In genomic region chr9:118606148-118606816, GRCm38 (mm10) we compare ENCODE assay signal across 8 mouse cellular contexts. TPM values are rescaled to one million over a fixed set of nuclear protein-coding genes. Genes with fewer than 3 reads are reported as not detected.
A peak's percentile ranks its signal among the peaks of the same experiment; 100 is the strongest.
DNase-seq lines count a peak whose midpoint lies in the region; ATAC-seq and TF ChIP-seq lines count a peak whose summit lies in the region.

Gene Itga9, plus strand, starts transcription at chr9:118606690.

- peak within 1 kb of the TSS; percentile 84 for H3K4me3 ChIP-seq in E14TG2a.4 (replicated peaks; ENCODE audit: low read length)

- H3K27me3 ChIP-seq in E14TG2a.4 (ENCODE audit: insufficient read depth, low read length): peaks cover 43% of the 10 kb centered on the region

- peaks cover 55% of the 10 kb centered on the region for H3K4me1 ChIP-seq in E14TG2a.4 (replicated peaks; ENCODE audit: low read depth, low read length)

- peak; percentile 53 for ATAC-seq in frontal cortex, adult (ENCODE audit: low TSS enrichment)
- ATAC-seq in hematopoietic stem cell, adult 5-6 weeks (replicated peaks in 1 of 2; ENCODE audit: insufficient read depth in 1 of 2, low FRiP score in 2 of 2, low TSS enrichment in 1 of 2, low read depth in 1 of 2, poor library complexity in 2 of 2, severe bottlenecking in 2 of 2): peak; percentile 8 to 41; a peak in 2 of 4 replicates

- TF ChIP-seq CTCF in E14TG2a.4 (conservative IDR thresholded peaks at IDR 0.05; ENCODE audit: low read length): peak; percentile 21; the same call in 1 of the 2 replicates

- no peaks in the 10 kb centered on the region for H3K36me3 ChIP-seq in E14TG2a.4 (ENCODE audit: insufficient read depth, low read length)

- 0 out of 2 replicates have a peak, but pooled peaks cover 3% of the 10 kb centered on the region for H3K9me3 ChIP-seq in E14TG2a.4 (ENCODE audit: low read length)

- peak; percentile 7 for DNase-seq in cerebellum, adult 11-12 months
- peak; percentile 19 for DNase-seq in layer of hippocampus, adult 9-11 months
- peak; percentile 89 for DNase-seq in lung, postnatal 10 days
- peak; percentile 90 for DNase-seq in ovary, postnatal 36 days (ENCODE audit: low spot score)
- peak; percentile 86 for DNase-seq in thymus, postnatal 14 days

RNA-seq across cellular contexts. Expression of gene Itga9, which starts in this region (rescaled TPM):
- total RNA-seq in hematopoietic stem cell, adult 5-6 weeks (2017): 4.7 and 9.8 TPM in 2 replicates

Comparison
In these comparisons a context has a peak if more than half of its experiments do, and no peak if none do; other contexts are left out.
1. Peak in every context shown above with its lines: DNase-seq, ATAC-seq and H3K4me3 ChIP-seq.
2. DNase-seq: peak in every context shown above with its lines; median percentile 90 in ovary, postnatal 36 days; 89 in lung, postnatal 10 days; 86 in thymus, postnatal 14 days; 19 in layer of hippocampus, adult 9-11 months; 7 in cerebellum, adult 11-12 months.